Mouse (Mus musculus): ENCODE measurements around the gene Theg.

The Theg gene

DNA sequence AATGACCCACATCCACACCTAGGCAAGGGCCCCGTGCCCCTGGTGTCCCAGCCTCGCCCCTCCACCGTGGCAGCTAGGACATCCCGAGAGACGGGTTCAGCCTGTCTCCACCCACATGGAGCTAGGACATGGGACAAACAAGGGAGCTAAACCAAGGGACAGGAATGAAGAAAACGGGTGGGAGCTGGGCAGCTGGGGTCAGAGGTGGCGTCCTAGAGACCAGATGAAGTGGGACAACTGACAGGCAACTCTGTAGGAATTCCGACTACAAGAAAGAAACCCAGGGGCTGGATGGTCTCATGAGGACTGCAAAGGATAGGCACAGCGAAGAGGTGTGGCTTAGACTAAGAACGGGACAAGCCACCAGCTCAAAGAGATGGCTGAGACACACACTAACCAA, 33.4 kb downstream of the Theg start:
- DNase-seq, result no peak

DNA sequence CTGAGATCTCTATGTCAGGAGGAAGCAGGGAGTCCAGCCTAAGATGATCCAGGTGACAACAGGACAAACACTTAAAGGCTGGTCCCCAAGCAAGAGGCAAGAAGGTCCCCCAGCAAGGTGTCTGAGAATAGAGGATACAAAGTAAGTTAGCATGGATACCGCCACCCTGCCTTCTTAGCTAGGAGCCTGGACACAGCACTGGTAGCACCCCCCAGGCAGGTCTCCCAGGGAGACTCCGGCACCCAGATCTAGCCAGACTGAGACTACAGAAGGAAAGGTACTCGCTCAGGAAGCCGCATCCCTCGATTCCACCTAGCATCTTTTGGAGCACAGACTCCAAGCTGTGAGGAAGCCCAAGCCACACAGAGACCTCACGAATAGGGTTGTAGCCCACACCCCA, 34.0 kb downstream of the Theg start:
- no peak for DNase-seq

DNA sequence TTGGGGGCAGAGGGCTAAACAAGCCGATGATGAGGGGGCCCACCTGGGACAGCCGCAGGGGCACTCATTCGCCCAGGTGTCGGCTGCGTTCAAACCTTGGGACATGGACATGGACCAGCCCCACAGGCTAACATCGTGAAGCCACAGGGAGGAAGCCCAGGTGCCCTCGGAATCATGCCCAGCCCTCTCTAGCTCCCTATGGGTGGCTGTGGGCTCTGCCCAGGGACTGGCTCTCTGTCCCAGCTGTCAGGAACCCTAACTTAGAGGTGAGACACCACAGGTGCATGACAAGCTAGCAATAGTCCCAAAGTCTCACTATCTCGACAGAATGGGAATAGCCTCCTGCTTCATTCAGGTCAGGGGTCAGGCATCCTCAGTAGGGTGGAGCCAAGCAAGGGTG, 34.6 kb downstream of the Theg start:
- DNase-seq, result no peak

DNA sequence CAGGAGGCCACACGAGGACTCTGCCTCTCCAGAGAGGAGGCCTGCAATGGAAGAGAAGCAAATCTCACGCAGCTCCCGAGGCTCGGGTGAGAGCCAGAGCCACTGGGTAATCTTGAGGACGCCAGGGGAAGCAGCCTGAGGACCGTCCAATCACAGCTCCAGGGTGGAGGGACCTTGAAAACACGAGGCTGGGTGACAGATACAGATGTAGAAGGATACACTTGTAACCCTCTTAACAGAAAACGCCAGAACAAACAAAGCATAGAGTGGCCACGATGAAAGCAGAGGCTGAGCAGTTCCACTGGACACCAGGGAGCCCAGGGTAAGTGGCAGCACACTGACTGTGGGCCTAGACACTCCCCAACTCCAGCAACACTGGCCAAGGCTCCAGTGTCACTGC, 36.8 kb downstream of the Theg start:
- DNase-seq, result no peak

DNA sequence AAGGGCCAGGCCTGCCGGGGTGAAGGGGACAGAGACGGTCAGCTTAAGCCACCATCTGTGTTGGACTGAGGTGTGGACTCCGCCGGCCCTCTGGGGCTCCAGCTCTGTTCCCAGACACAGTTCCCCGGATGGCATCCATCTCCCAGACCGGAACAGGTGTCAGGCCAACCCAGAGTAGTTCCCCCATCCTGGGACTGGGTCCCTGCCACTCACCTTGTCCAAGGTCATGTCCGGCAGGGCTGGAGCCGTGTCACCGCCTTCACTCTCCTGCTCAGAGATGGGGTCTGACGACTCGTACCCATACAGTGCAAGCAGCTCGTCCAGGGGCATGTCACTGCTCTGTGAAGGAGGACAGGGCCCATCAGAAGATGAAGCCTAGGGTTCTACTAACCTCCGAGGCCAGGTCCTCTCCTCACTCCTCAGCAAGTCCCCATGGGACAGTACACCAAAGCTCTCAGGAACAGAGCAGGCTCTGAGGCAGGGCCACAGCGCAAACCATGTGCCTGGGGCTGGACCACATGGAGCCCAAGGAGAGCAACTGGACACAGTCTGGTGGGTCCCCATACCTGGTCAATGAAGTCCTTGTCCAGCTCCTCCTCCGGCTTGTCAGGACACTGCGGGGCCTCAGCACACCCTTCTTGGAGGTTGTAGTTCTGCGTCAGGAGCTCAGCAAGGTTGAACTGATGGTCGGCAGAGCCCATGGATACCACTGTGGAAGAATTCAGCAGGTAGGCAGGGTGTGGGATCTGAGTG, 38.0 kb downstream of the Theg start:
- DNase-seq, result no peak

DNA sequence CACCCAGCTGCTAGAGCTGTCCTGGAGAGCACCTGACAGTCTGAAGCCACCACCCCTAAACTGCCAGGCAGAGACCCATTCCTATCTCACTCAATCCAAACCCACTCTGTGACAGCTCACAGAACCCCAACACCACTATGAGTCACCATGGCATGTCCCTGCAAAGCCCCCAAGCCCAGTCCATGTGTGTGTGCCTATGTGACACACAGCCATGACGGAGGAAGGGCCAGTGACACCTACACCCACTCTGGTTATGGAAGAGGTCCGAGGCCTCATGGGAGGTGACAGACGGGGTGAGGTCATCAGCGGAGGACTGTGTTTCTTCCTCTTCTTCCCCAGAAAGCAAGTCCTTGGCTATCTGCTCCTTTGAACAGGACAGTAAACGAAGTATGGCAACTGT, 38.6 kb downstream of the Theg start:
- no peak for DNase-seq

DNA sequence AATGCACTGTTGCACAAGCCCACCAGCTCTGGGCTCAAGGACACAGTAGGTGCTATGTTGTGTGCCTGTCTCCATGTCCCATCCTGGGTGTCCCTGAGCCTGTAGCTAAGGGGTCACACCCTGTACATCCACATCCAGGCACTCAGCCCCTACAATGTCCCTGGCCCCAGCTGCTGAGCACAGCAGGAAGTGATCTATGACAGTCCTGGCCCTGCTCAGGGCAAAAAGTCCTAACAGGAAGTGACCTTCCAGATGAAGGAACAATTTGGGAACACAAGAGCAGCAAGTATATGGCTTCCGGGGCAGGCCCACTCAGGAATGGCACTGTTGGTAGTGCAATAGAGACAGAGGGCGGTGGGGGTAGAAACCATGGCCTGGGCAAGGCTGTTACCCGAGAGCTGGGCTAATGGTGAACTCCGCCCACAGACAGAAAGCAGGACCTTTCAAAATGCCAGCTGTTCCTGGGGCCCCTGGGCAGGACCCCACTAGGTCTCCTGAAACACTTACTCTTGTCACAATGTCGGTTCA, 39.9 kb downstream of the Theg start:
- DNase-seq, result no peak

DNA sequence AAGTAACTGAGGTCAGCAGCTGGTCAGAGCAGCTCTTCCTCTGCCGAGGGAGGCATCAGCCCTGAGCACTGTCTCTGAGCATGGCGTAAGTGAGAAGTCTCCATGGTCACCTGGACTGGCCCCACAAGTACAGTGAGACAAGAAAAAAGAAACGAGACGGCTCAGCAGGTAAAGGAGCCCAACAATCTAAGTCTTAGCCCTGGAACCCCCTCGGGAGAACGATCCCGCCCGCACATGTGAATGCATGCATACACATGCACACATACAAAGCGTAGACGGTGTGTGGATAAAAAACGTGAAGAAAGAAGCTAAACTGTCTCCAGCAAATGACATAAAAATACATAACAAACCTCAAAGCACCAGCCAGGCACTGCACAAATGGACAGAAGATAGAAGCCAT, 40.6 kb downstream of the Theg start:
- no peak for DNase-seq

DNA sequence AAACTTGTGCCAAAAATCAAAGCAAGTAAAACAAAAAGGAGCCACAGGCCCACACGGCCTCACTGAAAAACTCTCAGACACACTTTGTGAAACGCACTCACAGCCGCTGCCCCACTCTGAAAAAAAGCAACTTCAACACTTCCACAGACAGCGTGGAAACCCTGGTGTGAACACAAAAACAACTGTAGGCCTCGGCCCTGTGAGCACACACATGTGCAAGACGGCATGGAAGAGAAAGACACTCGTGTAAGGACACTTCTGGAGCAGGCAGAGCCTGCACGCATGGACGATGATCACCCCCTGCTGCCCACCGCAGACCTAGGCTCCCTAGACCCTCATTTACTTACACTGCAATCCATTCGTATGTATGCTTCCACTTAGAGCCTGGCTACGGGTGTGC, 41.2 kb downstream of the Theg start:
- DNase-seq, result no peak

DNA sequence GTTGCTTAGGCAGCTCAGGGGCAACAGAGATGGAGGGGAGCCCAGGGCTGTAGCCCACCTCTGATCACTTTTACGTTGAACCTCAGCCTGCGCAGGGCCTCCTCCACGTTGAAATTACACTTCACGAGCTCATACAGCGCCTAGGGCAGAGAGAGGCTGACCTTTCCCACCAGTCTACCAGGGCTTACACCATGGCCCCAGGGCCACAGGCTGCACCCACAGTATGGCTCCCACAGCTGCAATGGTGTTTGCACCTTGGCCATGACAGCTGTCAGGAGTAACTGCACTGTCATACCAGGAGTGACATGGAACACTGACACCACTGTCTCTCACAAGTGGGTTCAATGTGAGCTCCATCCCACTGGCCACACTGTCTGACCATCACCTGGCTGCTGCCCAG, 42.5 kb downstream of the Theg start:
- no peak for DNase-seq

DNA sequence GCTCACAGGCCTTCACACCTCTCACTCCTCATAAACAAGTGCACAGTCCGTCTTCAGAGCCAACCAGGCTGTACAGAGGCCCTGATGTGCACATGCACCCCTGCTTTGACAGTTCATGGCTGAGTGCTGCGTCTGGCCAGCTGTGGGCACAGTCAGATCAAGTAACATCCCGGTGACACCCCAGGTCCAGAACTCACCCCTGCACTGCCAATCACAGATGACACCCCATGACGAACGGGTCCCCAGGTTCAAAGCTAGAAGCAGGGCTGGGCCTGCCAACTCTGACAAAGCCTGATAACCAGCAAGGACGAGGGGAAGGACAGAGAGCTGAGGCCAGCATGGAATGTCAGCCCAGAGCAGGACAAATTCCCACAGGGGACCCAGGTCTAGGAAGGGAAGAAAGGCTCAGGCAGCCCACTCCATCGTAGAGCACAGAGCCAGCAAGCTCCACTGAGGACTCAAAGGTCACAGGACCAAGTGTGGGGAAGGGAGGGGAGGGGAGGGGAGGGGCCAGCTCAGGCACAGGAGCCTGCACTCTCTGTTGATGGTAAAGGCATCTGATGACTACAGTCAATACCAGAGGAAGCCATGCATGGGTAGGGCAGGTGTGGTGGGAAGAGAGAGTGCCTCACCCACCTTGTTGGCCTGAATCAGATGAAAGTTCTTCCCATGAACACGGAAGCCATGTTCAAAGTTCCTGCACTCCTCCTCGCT, 43.1 kb downstream of the Theg start:
- no peak for DNase-seq

DNA sequence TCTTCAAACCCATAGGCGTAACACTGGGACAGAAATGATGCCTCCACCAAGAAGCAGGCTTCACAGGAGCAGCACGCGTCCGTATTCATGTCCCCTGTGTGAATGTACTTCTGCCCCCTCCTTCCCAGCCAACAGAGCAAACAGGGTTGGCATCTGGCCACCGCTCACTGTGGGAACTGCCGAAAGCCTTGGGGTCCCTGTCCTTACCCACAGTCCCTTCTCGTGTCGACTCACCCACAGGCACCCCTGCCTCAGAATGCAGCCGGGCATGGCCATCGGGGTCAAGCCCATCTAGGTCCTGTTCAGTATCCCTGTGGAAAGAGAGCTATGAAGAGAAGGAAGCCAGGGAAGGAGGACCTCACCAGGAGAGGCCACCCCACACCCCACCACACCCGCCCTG, 45.0 kb downstream of the Theg start:
- no peak for DNase-seq

DNA sequence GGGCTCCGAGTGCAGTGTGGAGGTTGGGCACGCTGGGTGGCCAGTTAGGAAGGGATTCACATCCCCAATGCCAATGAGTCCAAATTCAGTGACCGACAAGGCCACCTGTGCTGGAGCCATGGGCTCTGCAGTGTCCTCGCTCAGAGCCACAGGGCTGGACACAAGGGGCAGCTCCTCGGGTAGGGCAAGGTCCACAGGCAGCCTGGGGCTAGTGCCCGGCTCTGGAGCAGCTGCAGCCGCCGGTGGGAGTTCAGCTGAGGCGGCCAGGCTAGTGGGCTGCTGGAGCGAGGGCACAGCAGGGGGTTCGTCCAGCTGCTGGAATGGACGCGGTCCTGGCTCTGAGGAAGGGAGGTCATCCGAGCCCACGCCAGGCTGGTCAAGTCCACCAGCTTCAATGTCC, 45.6 kb downstream of the Theg start:
- DNase-seq, result no peak

DNA sequence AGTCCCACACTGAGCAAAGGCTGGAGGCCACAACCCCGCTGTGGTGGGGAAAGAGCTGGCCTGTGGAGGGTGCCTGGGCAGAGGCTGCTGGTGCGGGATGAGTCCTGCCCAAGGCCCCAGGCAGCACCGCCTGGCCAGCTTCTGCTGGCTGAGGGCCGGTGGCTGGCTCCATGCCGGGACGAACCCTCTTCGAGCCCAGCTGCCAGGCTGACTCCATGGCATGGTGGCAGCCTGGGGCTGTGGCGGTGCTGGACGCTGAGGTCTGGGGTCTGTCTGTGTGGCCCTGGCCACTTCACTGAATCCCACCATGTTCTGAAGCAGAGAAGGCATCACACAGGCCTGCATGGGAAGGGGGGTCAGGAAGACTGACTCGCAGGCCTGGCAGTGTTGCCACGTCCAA, 46.4 kb downstream of the Theg start:
- no peak for DNase-seq

DNA sequence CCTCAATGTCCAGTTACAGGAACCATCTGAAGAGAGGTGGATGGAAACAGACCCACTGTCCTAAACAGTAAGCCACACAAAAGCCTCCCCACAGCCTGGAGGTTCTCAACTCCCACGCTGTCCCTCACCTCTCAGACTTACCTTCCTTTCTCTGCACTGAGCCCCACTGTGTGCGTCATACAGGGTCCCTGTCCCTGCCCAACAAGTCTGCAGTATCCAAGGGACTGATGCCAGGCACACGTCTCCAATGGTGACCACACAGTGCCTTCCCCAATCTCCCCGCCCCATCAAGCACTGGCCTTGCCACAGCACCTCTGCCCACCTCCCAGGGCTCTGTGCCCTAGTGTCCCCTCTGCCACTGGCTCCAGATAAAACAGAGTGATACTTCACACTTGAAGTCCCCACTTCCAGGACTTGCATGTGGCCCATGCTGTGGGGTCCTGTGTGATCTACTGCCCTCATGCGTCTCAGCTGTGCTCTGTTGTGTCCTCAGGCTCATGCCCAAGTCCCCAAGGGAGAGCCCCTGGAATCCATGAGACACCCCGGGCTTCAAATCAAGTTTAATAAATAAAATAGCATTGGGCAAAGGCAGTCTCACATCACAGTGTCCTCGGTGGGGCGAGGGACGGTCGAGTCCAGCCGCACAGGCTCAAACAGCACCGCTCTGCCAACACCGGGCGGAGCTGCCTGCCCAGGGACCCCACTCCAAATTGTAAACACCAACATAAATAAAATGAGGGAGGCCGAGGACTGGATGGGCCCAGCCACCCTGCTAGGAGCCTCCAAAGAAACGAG, 47.2 kb downstream of the Theg start:
- DNase-seq, result no peak

DNA sequence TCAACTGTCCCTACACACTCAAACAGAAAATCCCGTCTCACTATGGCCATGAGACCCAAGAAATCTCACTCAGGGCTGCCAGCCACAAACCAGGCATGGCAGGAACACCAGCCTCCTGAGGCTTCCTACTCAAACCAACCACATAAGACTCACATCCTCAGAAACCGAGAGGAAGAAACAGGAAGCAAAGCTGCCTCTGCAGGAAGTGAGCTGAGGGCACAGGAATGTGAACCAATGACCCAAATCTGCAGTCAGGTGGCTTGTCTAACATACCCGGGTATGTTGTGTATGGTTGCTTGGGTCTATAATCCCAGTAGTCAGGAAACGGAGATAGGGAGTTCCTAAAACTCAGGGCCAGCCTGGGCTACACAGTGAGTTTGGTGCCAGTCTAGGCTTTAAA, 48.3 kb downstream of the Theg start:
- DNase-seq, result no peak

DNA sequence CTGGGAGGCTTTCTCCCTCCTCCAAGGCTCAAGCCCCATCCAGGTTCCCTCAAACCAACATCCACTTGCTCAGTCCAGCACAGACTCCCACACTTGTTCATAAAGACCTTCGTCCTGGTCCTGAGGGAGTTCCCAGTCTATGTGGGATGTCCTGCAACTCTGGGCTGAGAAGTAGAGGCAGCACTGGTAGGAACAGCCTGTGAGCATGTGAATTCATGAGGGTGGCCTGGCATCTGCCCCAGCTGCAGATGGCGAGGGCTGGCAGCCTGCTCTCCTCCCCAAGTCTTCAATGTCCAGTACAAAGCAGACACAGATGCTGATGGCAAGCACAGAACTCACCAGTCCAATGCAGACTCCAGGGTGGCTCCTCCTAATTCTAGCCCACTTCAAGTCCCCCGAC, 48.8 kb downstream of the Theg start:
- no peak for DNase-seq

DNA sequence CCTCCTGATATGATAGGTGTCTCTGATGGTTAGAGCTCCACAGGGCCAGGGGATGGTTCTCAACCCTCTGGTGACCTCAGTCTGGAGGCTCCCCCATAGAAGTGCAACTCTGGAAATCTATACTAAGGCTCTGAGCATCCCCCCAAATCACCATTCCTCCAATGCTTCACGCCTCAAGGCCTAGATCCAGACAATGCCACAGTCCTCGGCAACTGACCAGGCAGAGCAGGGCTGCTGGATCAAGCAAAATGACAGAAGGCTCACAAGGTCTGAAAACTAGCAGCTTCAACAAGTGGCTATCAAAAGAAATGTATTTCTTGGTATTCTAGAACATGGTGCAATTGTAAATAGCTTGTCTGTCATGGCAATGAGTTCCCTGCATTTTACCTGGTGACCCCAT, 49.4 kb downstream of the Theg start:
- no peak for DNase-seq

DNA sequence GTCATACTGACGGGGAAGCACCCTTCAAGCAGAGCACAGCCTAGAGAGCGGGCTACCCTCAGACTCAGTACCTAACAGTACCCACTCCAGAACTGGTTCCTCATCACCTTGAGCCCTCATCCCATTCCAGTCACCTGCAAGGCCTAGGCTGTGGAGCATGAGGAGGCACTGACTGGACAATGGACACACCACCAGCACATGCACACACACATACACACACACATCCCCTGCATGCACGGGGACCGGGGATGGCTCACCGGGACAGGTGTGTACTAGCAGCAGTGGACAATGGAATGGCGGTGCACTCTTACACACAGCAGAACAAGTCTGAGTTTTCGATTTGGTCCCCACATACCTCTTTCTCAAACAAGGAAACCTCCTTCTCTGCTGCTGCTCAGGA, 49.9 kb downstream of the Theg start:
- DNase-seq, result no peak

DNA sequence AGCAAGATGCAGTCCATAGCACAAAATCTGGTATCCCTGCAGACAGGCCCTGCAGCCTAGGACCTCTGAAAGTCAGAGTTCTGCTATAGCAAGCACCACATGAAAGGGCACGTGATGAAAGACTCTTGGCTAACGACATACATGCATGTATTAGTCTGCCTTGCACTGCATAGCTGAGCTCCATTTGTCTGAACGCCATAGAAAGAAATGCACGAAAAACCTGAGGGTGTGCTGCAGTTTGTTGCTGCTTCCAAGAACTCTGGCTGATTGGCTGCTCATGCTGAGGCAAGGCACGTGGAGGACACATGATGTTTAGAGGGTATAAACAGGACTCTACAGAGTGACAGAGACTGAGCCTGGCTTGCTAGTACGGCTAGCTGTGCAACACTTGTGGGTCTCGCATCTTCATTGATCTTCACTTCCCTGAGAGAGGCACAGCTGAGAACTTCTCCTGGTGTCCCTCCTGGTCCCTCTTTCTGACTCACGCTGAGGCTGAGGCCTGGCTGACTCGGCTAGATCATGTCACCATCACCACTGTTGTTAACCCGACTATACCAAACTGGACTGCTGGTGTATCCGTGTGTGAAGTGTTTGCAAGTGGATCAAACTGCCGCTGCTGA, 50.6 kb downstream of the Theg start:
- DNase-seq, result no peak

DNA sequence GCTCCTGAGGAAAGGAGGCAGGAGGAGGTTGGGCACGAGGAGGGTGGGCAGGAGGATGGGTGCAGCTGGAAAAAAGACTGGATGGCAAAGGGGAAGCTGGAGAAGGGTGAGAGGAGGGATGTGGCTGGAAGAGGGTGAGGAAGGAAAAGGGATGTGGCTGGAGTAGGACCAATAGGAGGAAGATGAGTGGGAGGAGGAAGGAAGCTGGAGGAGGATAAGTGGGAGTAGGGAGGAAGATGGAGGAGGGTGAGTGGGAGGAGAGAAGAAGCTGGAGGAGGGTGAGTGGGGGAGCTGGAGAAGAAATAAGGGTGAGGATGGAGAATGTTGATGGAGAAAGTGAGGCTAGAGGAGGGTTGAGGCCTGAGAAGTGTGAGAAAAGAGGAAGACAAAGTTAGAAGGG, 51.7 kb downstream of the Theg start:
- DNase-seq, result no peak

DNA sequence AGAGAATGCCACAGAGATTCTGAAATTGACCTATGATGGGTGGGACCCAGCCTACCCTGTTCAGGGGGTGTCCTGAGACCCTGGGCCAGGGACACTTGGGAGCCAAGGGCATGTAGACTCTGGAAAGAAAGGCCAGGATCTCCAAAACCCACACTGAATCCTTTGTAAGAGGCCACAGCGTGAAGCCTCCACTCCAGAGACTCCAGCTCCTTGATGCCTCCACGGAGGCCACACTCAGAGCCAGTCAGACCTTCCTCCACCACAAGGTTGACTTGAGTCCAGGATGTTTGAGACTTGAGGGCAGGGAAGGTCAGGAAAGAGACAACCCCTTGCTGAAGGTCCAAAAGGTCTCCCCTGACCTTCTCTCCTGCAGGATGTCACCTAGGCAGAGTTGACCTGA, 52.7 kb downstream of the Theg start:
- no peak for DNase-seq

Data from cerebellum, adult 9-10 months (tissue).